Mouse (Mus musculus): Measurements from ENCODE around the gene Mcm2.

Gene Mcm2

GRCm38 (mm10) chr6:88898534-88899048 is at the start of gene Mcm2:
TSS of gene Mcm2 (minus strand) at chr6:88898780.
- DNase-seq = peak; percentile 90

GRCm38 (mm10) chr6:88947771-88948170 is 49.2 kb upstream of the Mcm2 start:
- no peak for DNase-seq

GRCm38 (mm10) chr6:88946442-88946841 is 47.9 kb upstream of the Mcm2 start:
- no peak for DNase-seq

- DNase-seq = no peak
Measured at GRCm38 (mm10) chr6:88943666-88944065, 45.1 kb upstream of the Mcm2 start.

GRCm38 (mm10) chr6:88942595-88942994 is 44.0 kb upstream of the Mcm2 start:
- DNase-seq = no peak

GRCm38 (mm10) chr6:88941628-88942027 is 43.0 kb upstream of the Mcm2 start:
- no peak for DNase-seq

GRCm38 (mm10) chr6:88940090-88940916 is 41.7 kb upstream of the Mcm2 start:
- DNase-seq = no peak

- DNase-seq = no peak
Measured at GRCm38 (mm10) chr6:88939281-88940089, 40.9 kb upstream of the Mcm2 start.

- DNase-seq = no peak
Measured at GRCm38 (mm10) chr6:88938664-88939055, 40.1 kb upstream of the Mcm2 start.

GRCm38 (mm10) chr6:88937971-88938663 is 39.5 kb upstream of the Mcm2 start:
- no peak for DNase-seq

GRCm38 (mm10) chr6:88937214-88937549 is 38.6 kb upstream of the Mcm2 start:
- no peak for DNase-seq

GRCm38 (mm10) chr6:88936342-88937213 is 38.0 kb upstream of the Mcm2 start:
- no peak for DNase-seq

GRCm38 (mm10) chr6:88935735-88936276 is 37.2 kb upstream of the Mcm2 start:
- DNase-seq = peak; percentile 51

- no peak for DNase-seq
Measured at GRCm38 (mm10) chr6:88934816-88935215, 36.2 kb upstream of the Mcm2 start.

- DNase-seq = no peak
Measured at GRCm38 (mm10) chr6:88934132-88934531, 35.6 kb upstream of the Mcm2 start.

GRCm38 (mm10) chr6:88931449-88931848 is 32.9 kb upstream of the Mcm2 start:
- no peak for DNase-seq

- no peak for DNase-seq
Measured at GRCm38 (mm10) chr6:88930049-88930448, 31.5 kb upstream of the Mcm2 start.

- DNase-seq = no peak
Measured at GRCm38 (mm10) chr6:88929451-88929850, 30.9 kb upstream of the Mcm2 start.

- no peak for DNase-seq
Measured at GRCm38 (mm10) chr6:88928576-88928975, 30.0 kb upstream of the Mcm2 start.

GRCm38 (mm10) chr6:88928026-88928425 is 29.4 kb upstream of the Mcm2 start:
- no peak for DNase-seq

GRCm38 (mm10) chr6:88927595-88927994 is 29.0 kb upstream of the Mcm2 start:
- peak; percentile 76 for DNase-seq

- no peak for DNase-seq
Measured at GRCm38 (mm10) chr6:88926870-88927269, 28.3 kb upstream of the Mcm2 start.

Data from cerebellum, adult 11 months (tissue).